Mouse (Mus musculus): ENCODE measurements around the gene Ssbp4. TPM values are rescaled to one million over a fixed set of nuclear protein-coding genes. Genes with fewer than 3 reads are reported as not detected.

Ssbp4 gene
- total RNA-seq (2021), result 10 to 100 TPM in 1 of 2 experiments, 1 to 10 TPM in 1; 9.2 to 14.4 TPM
- long read RNA-seq, experiment 1, transcript Ssbp4-201 (17 exons, 1,475 nt), result major isoform, 6 of 20 reads
- long read RNA-seq, experiment 1, partial matches to known transcripts, result 5 of 20 reads
- long read RNA-seq, experiment 1, other reads (novel, unspliced or antisense), result 9 of 20 reads
- long read RNA-seq, experiment 2, transcript Ssbp4-201 (17 exons, 1,475 nt), result major isoform, 5 of 21 reads
- long read RNA-seq, experiment 2, partial matches to known transcripts, result 2 of 21 reads
- long read RNA-seq, experiment 2, other reads (novel, unspliced or antisense), result 14 of 21 reads

DNA sequence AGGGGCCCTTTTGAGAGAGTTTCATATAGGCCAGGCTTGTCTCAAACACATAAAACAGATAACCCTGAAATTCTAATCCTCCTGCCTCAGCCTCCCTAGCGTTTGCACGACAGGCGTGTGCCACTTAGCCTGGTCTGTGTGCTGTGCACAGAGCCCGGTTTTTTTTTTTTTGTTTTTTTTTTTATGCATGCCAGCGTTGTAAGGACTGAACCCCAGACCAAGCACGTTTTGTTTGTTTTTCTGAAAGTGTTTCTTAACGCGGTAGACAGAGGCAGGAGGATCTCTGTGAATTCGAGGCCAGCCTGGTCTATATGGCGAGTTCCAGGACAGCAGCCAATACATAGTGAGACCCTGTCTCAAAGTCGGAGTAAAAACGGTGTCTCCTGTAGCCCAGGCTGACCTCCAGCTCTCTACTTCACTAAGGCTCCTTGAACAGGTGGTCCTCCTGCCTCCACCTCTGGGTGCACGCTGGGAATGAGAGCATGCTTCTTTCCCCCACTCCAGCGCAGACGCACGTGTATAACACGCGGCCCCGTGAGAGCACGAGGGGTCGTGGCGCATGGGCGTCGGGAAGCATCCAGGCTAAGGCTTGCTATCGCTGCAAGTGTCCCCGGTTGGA, at the start of gene Ssbp4:
Ssbp4 (minus strand) TSS at position 124 of the 619 bp plus-strand sequence.
- intact Hi-C loops (cut with DNase I), result no loop called here
- no peak for DNase-seq
- no peak for TF ChIP-seq CTCF (IDR thresholded peaks at IDR 0.05)

DNA sequence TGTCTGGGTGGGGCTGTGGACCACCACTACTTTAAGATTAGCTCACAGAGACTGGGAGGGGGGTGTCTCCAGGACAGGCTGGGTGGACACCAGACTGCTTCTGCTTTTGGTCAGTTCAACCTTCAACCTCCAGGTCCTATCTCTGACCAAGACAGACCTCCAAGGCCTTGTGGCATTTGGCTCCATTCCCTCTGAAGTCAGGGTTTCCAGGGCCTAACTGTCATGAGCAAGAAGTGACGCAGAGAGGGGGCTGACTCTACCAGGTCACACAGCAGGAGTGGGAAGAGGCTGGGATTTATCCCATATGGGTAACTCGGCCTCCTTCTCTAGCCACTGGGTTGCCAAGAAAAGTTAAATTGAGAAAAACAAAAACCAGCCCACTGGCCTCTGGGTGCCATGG, 49.1 kb upstream of the Ssbp4 start:
- intact Hi-C loops (cut with DNase I), result loop anchor here (5.0 kb wide), 1 partner anchor 35 kb away; no protein-coding TSS in a partner anchor
- DNase-seq, result no peak

More for the DNA sequence above, at the start of gene Ssbp4:
- H3K4me3 ChIP-seq, result peak within 1 kb of the TSS; percentile 97
- H3K27ac ChIP-seq, result peak within 1 kb of the TSS; percentile 96

DNA sequence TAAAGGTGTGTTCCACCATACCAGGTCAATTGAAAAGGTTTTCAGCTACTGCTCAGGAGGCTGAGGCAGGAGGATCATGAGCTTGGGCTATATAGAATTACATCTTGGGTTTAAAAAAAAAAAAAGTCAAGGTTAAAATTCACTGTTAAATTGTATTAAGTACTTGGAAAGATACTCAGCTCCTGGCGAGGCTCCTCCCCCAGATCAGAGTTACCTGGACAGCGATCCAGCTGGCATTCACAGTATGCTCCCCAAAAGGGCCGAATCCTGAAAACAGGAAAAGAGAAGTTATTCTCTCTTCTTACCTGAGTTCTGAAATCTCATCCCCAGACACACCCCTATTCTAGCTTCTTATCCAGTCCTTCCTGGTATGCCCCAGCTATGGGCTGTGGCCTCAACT, 48.5 kb upstream of the Ssbp4 start:
- intact Hi-C loops (cut with DNase I), result loop anchor here (5.0 kb wide), 1 partner anchor 35 kb away; no protein-coding TSS in a partner anchor
- no peak overlapping the region for H3K4me3 ChIP-seq
- TF ChIP-seq CTCF (IDR thresholded peaks at IDR 0.05), result no peak
- no peak overlapping the region for H3K27ac ChIP-seq
- DNase-seq, result no peak

More for the DNA sequence above, 49.1 kb upstream of the Ssbp4 start:
- H3K4me3 ChIP-seq, result no peak overlapping the region
- no peak overlapping the region for H3K27ac ChIP-seq
- TF ChIP-seq CTCF (IDR thresholded peaks at IDR 0.05), result no peak

DNA sequence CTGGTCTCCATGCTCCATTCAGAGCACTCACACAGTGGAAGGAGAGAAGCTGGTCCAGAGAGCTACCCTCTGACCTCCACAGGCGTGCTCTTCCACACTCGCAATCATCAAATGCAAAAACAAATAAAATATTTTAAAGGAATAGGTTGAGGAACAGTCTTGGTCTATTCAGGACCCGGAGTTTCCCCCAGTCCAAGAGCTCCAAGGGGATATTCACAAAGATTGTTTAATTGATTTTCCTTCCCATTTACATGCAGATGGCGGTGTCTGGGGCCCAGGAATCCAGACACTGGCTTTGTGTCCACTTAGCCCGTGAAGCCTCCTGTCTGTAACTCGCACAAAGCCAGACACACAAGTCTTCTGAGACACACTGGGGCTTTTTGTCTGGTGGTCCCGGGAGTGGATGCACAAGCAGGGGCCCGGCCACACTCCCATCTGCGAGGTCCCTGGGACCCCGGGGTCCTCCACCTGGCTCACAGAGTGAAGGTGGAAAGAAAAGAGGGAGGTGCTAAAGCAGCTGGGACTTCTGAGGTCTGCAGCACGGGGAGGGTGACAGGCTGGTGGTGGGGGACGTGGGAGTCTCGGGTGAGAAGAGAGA, 47.6 kb upstream of the Ssbp4 start:
- no peak for DNase-seq
- intact Hi-C loops (cut with DNase I), result loop anchor here (5.0 kb wide), 1 partner anchor 34 kb away; no protein-coding TSS in a partner anchor
- no peak overlapping the region for H3K27ac ChIP-seq

DNA sequence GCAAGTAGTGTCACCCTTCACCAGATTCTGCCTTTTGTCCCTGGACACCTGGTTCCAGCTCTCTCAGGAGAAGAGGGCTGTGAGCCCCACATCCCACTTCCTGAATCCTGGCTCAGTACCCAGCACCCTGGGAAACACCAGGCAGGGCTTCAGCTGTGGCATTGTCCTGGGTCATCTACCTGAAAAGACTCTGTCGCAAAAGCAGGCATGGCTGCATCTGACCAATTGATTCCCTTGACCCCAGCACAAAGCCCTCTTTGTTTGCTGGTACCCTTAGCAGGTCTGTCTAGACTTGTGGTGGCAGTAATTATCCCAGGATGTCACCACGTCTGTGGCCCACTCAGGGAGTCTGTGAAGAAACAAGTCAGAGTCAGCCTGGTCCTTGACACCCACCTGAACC, 46.8 kb upstream of the Ssbp4 start:
- no peak for DNase-seq
- TF ChIP-seq CTCF (IDR thresholded peaks at IDR 0.05), result no peak
- intact Hi-C loops (cut with DNase I), result loop anchor here (5.0 kb wide), 1 partner anchor 33 kb away; no protein-coding TSS in a partner anchor

More for the DNA sequence above, 47.6 kb upstream of the Ssbp4 start:
- TF ChIP-seq CTCF (IDR thresholded peaks at IDR 0.05), result no peak
- H3K4me3 ChIP-seq, result no peak overlapping the region

DNA sequence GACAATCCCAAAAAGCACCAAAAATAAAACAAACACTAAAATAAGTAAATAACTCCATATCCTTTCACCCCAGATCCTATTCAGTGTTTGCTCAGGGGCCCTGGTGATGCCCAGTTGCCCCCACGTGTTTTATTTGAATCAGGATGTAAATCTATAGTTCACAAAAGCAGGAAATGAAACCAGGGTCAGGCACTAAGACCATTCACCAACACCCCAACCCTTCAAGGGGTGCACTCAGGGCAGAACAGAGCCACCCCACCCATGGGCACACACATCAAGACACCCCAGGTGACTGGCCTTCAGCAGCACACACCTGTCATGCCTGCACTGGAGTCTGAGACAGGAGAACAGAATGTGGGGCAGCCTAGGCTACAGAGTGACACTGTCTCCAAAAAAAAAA, 45.4 kb upstream of the Ssbp4 start:
- intact Hi-C loops (cut with DNase I), result loop anchor here (5.0 kb wide), 1 partner anchor 42 kb away; no protein-coding TSS in a partner anchor
- TF ChIP-seq CTCF (IDR thresholded peaks at IDR 0.05), result no peak
- DNase-seq, result no peak
- H3K27ac ChIP-seq, result no peak overlapping the region
- no peak overlapping the region for H3K4me3 ChIP-seq

More for the DNA sequence above, 46.8 kb upstream of the Ssbp4 start:
- Histone ChIP-seq H3K27ac (no peak overlapping the region), H3K4me3 (no peak overlapping the region)

DNA sequence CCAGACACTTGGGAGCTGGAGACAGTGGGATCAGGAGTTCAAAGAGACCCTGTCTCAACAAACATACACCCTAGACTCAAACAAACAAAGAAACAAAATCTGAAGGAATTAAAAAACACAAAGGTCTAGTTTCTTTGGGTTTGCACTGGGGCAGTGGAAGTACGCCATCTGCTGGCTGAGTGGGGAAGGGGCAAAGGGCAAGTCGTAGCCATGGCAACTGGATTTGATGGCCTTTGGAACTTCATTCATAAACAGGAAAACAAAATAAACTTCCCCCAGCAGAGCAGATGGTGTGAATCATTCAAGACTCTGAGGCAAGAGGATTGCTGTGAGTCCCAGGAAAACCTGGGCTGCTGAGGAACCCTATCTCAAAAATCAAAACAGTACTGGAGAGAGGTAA, 44.6 kb upstream of the Ssbp4 start:
- Histone ChIP-seq H3K27ac (no peak overlapping the region), H3K4me3 (no peak overlapping the region)
- TF ChIP-seq CTCF (IDR thresholded peaks at IDR 0.05), result peak; percentile 96
- intact Hi-C loops (cut with DNase I), result loop anchor here (1.0 to 5.0 kb wide), 2 partner anchors 23 to 41 kb away; no protein-coding TSS in a partner anchor
- peak; percentile 66 for DNase-seq

DNA sequence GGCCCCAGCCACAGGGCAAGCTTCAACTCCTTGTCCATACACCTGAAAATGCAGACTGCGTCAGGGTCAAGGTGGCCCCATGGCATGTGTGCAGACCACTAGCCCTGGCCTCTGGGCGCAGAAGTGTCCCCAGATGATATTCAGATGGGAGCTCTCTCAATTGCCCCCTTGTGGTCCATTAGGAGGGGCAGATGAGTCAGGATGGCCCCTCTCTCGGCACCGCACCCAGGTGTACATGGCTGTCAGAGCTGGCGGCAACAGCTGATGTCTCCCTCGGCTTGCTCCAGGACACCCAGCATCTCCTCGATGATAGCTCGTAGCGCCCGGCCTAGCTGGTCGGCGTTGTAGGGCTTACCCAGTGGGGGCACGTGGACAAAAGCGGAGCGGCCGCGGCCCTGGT, 41.7 kb upstream of the Ssbp4 start:
- Histone ChIP-seq H3K4me3 (no peak overlapping the region), H3K27ac (peak overlapping the region; percentile 50; the same call in 1 of the 2 replicates)
- intact Hi-C loops (cut with DNase I), result loop anchor here (5.0 kb wide), 1 partner anchor 38 kb away; no protein-coding TSS in a partner anchor
- DNase-seq, result no peak
- no peak for TF ChIP-seq CTCF (IDR thresholded peaks at IDR 0.05)

DNA sequence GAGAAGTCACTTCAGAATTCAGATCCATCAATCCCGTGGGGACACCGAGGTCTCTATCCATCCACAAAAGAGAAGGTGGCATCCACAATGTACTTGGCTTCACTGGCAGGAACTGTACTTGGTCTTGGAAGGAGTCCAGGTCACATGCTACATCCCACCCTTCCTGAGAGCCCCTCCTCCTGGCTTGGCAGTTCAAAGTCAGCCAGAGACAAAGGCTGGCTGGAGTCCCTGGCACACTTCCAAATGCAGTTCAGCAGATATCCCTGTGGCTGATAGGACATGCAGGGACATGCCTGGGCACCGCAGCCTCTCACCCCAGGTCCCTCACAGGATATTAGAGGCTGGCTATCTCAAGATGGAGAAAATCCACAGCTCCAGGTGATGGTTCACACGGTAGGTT, 40.7 kb upstream of the Ssbp4 start:
- peak overlapping the region; percentile 75 for H3K27ac ChIP-seq
- peak; percentile 80 for DNase-seq

DNA sequence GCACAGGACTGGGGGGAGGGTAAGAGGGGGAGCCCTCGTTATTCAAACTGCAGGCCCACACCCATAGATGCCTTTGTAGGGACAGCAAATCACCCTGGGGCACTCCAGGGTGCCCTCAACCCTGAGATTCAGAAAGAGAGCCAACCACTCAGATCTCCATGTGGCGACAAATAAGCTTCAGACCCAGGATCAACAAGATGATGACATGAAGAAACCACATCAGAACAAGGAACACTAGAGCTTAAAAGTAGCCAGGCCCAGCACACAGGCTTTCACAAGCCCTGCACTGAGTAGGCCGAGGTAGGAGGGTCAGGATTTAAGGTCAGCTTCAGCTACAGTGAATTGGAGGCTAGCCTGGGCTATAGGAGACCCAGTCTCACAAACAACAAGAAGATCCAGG, 40.2 kb upstream of the Ssbp4 start:
- TF ChIP-seq CTCF (IDR thresholded peaks at IDR 0.05), result no peak
- intact Hi-C loops (cut with DNase I), result no loop called here
- H3K4me3 ChIP-seq, result no peak overlapping the region
- DNase-seq, result no peak
- peak overlapping the region; percentile 75 for H3K27ac ChIP-seq

More for the DNA sequence above, 40.7 kb upstream of the Ssbp4 start:
- no peak overlapping the region for H3K4me3 ChIP-seq
- no peak for TF ChIP-seq CTCF (IDR thresholded peaks at IDR 0.05)
- intact Hi-C loops (cut with DNase I), result no loop called here

DNA sequence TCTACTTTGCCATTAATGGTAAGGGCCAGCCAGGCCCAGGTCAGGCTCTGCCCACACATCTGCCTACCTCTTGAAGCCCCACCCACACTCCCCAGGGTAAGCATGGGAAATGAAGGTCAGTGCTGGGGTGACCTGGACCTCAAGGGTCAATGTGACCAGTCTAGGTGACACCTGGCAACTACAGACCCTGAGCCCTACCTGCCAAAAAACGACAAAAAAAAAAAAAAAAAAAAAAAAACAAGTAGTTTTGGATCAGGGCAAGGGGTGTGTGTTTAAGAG, 39.4 kb upstream of the Ssbp4 start:
- Histone ChIP-seq H3K4me3 (no peak overlapping the region), H3K27ac (peak overlapping the region; percentile 16; the same call in 1 of the 2 replicates)
- TF ChIP-seq CTCF (IDR thresholded peaks at IDR 0.05), result no peak
- no peak for DNase-seq
- intact Hi-C loops (cut with DNase I), result no loop called here

DNA sequence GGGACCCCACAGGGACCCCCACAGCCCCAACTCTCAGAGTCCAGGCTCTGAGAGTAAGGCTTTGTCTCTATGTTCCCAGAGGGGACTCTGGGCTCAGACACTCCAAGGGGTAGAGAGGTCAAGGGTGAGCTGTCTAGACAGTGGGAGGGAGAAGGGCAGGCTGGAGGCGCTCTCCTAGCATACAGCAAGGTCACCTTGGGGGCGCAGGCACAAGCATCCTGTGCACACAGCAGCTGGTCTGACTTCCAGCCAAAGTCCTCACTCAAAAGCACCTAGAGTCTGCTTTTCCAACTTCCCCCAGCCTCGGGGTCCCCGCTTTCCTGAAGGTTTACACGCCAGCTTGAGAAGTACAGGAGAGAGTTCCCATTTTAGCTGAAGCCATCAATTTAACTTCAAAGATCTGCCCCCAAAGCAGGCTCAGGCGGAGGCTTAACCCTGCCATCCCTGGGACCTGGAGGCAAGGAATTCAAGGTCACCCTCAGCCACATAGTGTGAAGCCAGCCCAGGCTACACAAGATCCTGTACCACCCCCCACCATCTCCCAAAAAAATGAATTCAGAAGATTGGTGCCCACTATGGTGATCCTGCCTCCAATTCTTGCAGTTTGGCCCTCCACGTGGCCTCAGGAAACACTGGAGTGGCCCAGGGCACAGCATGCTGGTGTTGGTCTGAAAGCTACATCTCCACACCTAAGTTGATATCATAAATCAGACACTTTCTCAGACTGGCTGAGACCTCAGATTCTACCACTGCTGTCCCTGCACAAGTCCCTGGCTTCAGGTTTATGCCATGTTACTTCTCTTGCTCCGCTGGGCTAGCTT, 38.9 kb upstream of the Ssbp4 start:
- no peak for DNase-seq
- no peak overlapping the region for H3K4me3 ChIP-seq
- intact Hi-C loops (cut with DNase I), result no loop called here
- H3K27ac ChIP-seq, result peak overlapping the region; percentile 16; the same call in 1 of the 2 replicates
- no peak for TF ChIP-seq CTCF (IDR thresholded peaks at IDR 0.05)

Data from gastrocnemius, adult 2 months (tissue).